Mouse (Mus musculus) lung, postnatal 0 days (tissue): ENCODE data around the gene Rdh13.

ENCODE experiments used
- CTCF ChIP-seq: IDR thresholded peaks from 2 replicates; pipeline ENCODE4 v1.5.1; 2016; ENCODE audit warnings: antibody characterized with exemption, mild to moderate bottlenecking
- EP300 ChIP-seq: IDR thresholded peaks from 2 replicates; pipeline ENCODE4 v1.6.1; 2016; ENCODE audit warnings: antibody characterized with exemption, mild to moderate bottlenecking, control low read depth

- no peak for TF ChIP-seq CTCF
- TF ChIP-seq EP300: no peak
These were observed 45.9 kb upstream of the Rdh13 start for GRCm38 (mm10) chr7:4491308-4491707.
